Mouse (Mus musculus): ENCODE data around the gene Tmco3.

DNA sequence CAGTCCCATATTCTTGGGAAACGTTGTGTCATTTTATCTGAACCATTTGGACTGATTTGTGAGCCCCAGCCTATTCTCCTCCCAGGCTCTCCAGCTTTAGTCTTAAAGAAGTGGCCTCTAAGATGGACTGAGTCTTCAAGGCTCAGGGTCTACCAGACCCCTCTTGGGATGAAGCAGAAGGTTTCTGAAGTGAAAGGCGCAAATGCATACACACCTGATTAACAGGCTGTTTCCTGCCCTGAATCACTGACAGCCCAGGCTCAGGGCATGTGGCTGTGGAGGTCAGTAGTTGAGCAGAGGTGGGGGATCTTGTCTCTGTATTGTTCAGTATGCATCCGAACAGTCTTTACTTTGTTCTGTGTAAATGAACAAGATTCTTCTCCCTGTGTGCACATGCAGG is 49.7 kb downstream of the Tmco3 start:
- TF ChIP-seq POLR2A (IDR thresholded peaks at IDR 0.05; ENCODE audit: low read depth, low read length) (no peak), CTCF (IDR thresholded peaks at IDR 0.05; ENCODE audit: extremely low read depth, insufficient read length, insufficient replicate concordance, low read depth, low read length) (no peak)
